Mouse (Mus musculus): ENCODE results near the gene Kcnmb2. TPM values are rescaled to one million over a fixed set of nuclear protein-coding genes. Genes with fewer than 3 reads are reported as not detected.

The Kcnmb2 gene
- total RNA-seq, 2 experiments from 2014 or later, result not detected

DNA sequence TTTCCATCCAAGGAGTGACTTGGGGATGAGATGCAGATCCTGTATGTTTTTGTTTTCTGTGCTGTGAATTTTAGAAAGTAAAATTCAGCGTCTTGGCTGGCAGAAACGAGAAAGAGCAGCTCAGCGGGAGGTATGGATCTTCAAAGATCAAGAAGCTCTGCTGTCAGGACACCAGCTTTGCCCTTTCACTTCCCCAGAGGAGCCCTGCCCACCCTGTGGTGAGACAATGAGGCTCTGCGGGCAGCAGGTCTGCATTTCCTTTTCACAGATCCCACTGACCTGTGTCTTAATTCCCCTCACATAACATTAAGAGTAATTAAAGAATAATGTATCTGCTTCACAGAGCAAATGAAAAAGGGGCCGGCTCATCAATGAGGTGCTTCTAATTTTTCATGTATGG lies 226.1 kb downstream of the Kcnmb2 start:
- ATAC-seq (replicated peaks; ENCODE audit: low FRiP score, poor library complexity, severe bottlenecking), result no peak

DNA sequence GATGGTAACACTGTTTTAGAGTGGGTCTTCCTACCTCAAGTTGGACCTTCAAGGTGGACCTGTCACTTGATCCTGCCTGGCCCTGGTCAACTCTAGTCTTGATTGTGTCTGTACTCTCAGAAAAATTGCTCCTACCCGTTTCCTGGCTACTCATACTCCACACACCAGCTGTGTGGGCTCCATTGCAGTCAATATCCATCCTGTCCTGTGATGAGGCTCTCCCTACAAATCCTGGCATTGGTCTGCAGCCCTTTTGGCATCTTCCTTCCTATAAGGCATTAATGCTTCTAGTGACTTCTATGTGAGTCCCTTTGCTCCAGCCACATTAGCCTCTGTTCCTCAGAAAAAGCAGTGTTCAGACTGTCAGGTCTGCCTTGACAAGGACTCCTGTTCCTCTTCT lies 228.4 kb downstream of the Kcnmb2 start:
- no peak for ATAC-seq (replicated peaks; ENCODE audit: low FRiP score, poor library complexity, severe bottlenecking)

DNA sequence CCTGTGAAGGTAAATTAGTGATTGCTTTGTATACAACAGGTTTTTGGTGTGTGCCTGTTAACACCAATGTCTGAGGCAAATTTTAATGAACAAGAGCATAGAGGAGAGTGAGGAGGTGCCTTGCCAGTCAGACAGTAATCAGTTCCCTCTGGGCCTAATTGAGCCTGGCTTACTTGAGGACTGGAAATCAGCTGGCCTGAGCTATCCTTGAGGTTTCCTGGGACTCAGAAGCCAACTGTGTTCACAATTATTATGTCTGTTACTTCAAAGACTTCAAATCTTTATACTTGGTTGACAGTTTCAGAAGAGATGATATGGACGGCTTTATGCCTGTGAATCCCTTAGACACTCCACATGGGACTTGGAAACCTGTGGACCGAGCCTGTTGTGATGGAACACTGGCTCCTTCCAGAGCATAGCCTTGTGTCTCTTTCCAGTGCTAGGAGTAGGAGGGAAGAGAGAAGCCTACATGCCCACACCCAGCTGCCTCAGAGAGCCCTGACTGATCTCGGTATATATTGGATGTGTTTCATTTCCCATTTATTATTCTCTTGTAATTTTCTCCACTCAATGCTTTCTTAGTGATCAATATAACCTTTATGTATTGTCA lies 230.2 kb downstream of the Kcnmb2 start:
- no peak for ATAC-seq (replicated peaks; ENCODE audit: low FRiP score, poor library complexity, severe bottlenecking)

DNA sequence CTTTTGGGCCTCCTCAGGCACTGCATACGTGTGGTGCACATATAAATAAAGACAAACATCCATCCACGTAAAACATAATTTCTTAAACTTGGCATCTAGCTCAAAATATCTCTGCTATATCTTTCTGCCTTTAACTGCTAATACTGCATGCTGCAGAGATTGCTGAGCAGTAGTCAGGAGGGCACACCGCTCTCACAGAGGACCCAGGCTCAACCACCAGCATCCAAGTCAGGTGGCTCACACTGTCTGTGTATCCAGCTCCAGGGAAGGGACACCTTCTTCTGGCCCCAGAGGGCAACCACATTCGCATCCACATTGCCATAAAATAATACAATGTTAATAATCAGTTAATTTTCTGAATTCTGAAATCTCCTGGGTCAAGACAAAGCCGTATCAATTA lies 241.9 kb downstream of the Kcnmb2 start:
- ATAC-seq (replicated peaks; ENCODE audit: low FRiP score, poor library complexity, severe bottlenecking), result no peak

DNA sequence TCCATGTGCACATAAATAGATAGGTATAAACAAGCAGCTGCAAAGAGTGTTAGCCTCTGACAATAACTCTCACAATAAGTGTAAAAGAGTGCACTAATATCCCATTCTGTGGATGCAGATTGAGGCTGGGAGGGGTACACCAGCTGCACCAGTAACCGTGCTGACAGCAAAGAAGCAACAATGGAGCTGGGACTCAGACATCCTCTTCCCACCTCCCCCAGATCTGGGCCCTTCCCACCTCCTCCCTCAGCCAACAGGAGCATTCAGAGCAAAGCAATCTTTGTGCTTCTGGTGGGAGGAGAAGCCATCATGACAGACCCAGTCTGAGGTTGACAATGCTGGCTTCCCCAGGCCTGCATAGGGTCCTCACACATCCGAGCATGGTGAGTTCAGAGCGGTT lies 242.3 kb downstream of the Kcnmb2 start:
- no peak for ATAC-seq (replicated peaks; ENCODE audit: low FRiP score, poor library complexity, severe bottlenecking)

GRCm38 (mm10) chr3:32147739-32148138 lies 245.4 kb downstream of the Kcnmb2 start:
- ATAC-seq (replicated peaks; ENCODE audit: low FRiP score, poor library complexity, severe bottlenecking), result no peak

DNA sequence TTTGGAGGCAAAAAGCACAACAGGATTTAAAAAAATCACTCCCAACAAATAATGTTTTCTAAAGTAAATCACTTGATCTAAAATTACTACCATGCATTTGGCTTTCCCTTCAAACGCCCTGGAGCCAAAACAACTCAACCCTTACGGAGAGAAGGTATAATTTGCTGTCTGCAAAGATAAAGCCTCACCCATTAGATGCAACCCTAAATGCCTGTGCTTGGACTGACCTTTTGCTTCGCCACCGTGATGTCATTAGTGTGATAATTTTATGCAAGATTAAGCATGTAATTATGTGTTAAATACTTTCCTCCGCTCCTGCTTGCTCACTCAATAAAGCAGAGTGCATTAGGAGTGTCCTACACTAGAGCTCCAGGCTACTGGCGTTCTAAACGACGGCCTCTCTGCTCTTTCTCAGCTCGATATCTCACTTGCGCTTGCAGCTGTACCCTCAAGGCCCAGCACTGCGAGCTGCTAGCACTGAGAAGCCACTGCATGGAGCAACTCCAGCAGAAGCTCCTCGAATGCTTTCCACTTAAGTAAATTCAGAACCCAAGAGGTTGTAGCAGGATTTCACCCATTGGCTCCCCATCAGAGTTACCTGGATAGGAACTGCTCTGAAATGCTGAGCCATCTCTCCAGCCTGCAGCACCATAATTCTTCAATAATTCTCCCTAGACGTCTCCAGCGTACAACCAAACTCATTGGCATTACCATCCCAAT lies 247.7 kb downstream of the Kcnmb2 start:
- no peak for ATAC-seq (replicated peaks; ENCODE audit: low FRiP score, poor library complexity, severe bottlenecking)

- no peak for ATAC-seq (replicated peaks; ENCODE audit: low FRiP score, poor library complexity, severe bottlenecking)
Measured at GRCm38 (mm10) chr3:32180519-32180918, 278.2 kb downstream of the Kcnmb2 start.

DNA sequence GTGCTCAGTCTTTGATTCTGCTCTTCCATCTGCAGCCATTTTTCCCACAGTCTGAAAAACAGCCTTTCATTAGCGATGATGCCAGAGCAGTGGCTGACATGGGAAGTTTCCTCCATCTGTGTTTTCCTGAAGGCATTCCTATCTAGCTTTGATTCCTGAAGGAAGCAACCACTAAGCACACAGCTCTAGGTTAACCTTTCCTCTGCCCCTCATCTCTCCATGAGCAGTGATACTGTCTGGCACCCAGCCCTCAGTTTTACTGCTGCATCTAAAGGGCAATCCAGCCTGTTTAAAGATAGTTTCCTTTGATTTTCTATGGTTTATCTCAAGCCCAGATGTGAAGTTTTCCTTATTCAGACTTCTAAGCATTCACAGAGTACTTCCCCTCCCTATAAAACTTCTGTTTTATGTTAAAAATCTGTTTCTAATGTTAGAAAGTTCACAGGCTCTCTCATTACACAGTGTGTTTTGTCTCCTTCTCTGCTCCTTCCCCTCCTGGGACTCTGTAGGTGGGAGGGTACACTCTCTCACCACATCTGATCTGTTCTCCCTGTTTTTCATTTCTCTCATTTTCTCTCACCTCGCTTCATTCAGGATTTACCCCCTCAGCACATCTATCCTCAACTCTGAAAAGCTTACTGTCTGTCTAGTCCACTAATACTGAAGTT lies 283.7 kb downstream of the Kcnmb2 start:
- ATAC-seq (replicated peaks; ENCODE audit: low FRiP score, poor library complexity, severe bottlenecking), result no peak

GRCm38 (mm10) chr3:32188521-32188920 lies 286.2 kb downstream of the Kcnmb2 start:
- ATAC-seq (replicated peaks; ENCODE audit: low FRiP score, poor library complexity, severe bottlenecking), result no peak

GRCm38 (mm10) chr3:32188955-32189354 lies 286.6 kb downstream of the Kcnmb2 start:
- no peak for ATAC-seq (replicated peaks; ENCODE audit: low FRiP score, poor library complexity, severe bottlenecking)

DNA sequence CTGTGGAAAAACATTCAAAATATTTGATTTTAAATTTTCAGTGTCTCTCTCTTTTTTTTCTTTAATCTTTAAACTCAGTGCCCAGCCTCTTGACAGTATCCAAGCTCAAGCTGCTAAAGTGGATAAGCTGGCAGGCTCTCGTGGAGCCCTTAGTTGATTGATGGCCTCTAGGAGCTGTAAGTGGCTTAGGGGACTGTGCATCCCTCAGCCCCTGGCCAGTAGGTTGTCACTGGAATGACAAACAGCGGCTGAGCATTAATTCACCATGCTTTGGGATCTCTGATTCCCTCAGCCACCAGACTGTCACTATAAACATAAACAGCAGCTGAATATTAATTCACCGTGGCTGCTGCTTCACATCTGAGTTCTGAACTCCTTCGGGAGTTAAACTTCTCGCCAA lies 287.6 kb downstream of the Kcnmb2 start:
- no peak for ATAC-seq (replicated peaks; ENCODE audit: low FRiP score, poor library complexity, severe bottlenecking)

GRCm38 (mm10) chr3:32194014-32194413 lies 291.7 kb downstream of the Kcnmb2 start:
- no peak for ATAC-seq (replicated peaks; ENCODE audit: low FRiP score, poor library complexity, severe bottlenecking)

DNA sequence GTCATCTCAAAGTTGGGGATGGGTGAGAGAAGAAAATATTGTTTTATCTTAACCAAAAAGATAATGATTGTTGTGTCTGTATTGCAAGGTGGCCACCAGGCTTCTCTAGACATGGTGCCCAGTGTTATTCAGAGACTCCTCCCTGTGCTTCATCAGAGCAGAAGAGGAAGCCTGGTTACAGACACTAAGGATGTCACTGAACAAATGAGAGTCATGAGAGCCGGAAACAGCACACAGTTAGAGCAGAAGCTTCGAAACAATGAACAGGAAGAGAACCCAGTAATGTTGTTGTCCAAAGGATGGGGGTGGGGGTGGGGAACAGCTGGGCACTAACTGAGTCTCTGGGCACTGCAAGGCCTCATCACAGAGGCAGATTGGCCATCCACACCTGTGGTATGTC lies 324.4 kb downstream of the Kcnmb2 start:
- ATAC-seq (replicated peaks; ENCODE audit: low FRiP score, poor library complexity, severe bottlenecking), result no peak

DNA sequence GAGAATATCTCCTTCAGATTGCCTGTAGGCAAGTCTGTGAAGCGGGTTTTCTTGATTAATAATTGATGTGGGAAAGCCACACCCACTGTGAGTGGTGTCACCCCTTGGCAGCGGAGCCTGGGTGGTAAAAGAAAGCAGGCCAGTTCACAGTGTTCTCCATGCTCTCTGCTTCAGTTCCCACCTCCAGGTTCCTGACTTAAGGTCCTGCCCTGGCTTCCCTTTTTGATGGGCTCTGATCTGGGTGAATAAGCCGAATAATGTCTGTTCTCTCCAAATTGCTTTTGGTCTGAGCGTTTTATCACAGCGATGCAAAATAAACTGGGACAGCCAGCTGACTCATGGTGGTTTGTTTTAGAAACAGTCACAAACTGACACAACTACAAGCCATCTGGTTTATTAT lies 334.5 kb downstream of the Kcnmb2 start:
- ATAC-seq (replicated peaks; ENCODE audit: low FRiP score, poor library complexity, severe bottlenecking), result no peak

Measured in erythroid progenitor cell, adult 5-6 weeks (primary cell).